Mouse (Mus musculus) ES-E14 (cell line): ENCODE results near the gene Scd1. TPM values are rescaled to one million over a fixed set of nuclear protein-coding genes. Genes with fewer than 3 reads are reported as not detected.

ENCODE experiments used
- DNase-seq: peaks from one replicate; pipeline ENCODE4 v3.0.0-alpha.2; 2013; ENCODE audit warnings: low read depth, low spot score
- H3K27ac ChIP-seq: 2 replicates; pipeline ENCODE4 v1.5.1; 2012; ENCODE audit warnings: low read depth, mild to moderate bottlenecking, low read length, moderate library complexity, mixed read lengths; ENCODE audit not compliant: poor library complexity, insufficient read depth, severe bottlenecking
- H3K36me3 ChIP-seq: 2 replicates; pipeline ENCODE4 v1.6.1; 2012; ENCODE audit warnings: mild to moderate bottlenecking, low read length, moderate library complexity, mixed read lengths; ENCODE audit not compliant: control insufficient read depth, poor library complexity, insufficient read depth, severe bottlenecking
- H3K4me1 ChIP-seq, 2 experiments: fragments of 150-350 bp in 1 of 2; sonication (generic) in 1 of 2; 2 replicates each; pipeline ENCODE4 v1.6.1; 2012; ENCODE audit warnings: low read length in 2 of 2, mild to moderate bottlenecking in 1 of 2, mixed read lengths in 1 of 2; ENCODE audit not compliant: control insufficient read depth in 2 of 2, insufficient read depth in 2 of 2, poor library complexity in 1 of 2
- H3K4me3 ChIP-seq, 2 experiments: fragments of 150-350 bp in 1 of 2; sonication (generic) in 1 of 2; 2 replicates each; pipeline ENCODE4 v1.5.1; 2012; ENCODE audit warnings: low read length in 2 of 2, low read depth in 1 of 2, mild to moderate bottlenecking in 1 of 2, mixed read lengths in 1 of 2; ENCODE audit not compliant: insufficient read depth in 1 of 2, poor library complexity in 1 of 2, severe bottlenecking in 1 of 2
- H3K9ac ChIP-seq: 2 replicates; pipeline ENCODE4 v1.6.1; 2012; ENCODE audit warnings: low read depth, mild to moderate bottlenecking, low read length, mixed read lengths; ENCODE audit not compliant: poor library complexity, insufficient read depth, severe bottlenecking
- H3K9me3 ChIP-seq: fragments of 150-350 bp; sonication (generic); 2 replicates; pipeline ENCODE4 v1.6.1; 2012; ENCODE audit warnings: low read depth, mild to moderate bottlenecking, low read length; ENCODE audit not compliant: control insufficient read depth, insufficient read depth
- CHD2 ChIP-seq: IDR thresholded peaks from 2 replicates; pipeline ENCODE4 v1.6.1; 2014; ENCODE audit warnings: mild to moderate bottlenecking, low read depth, low read length, inconsistent platforms
- HCFC1 ChIP-seq: IDR thresholded peaks from 2 replicates; pipeline ENCODE4 v1.6.1; 2012; ENCODE audit warnings: low read length, inconsistent platforms, borderline replicate concordance; ENCODE audit not compliant: insufficient read depth
- MAFK ChIP-seq: IDR thresholded peaks from 2 replicates; pipeline ENCODE4 v1.6.1; 2014; ENCODE audit warnings: mild to moderate bottlenecking, low read depth, low read length, inconsistent platforms; ENCODE audit not compliant: insufficient read depth
- ZC3H11A ChIP-seq: IDR thresholded peaks from 2 replicates; pipeline ENCODE4 v1.6.1; 2012; ENCODE audit warnings: low read depth, mild to moderate bottlenecking, inconsistent platforms, low read length, borderline replicate concordance
- ZNF384 ChIP-seq: IDR thresholded peaks from 2 replicates; pipeline ENCODE4 v1.6.1; 2012; ENCODE audit warnings: low read depth, low read length, inconsistent platforms
- in situ Hi-C, 2 experiments: fragments of 600-800 bp; cut with MboI; formaldehyde crosslinking; loops; one replicate each; pipeline ENCODE4 v1.15.1; 2025; ENCODE audit warnings: low sequenced_read_pairs in 2 of 2, inconsistent platforms in 1 of 2; ENCODE audit not compliant: unreplicated experiment in 2 of 2
- total RNA-seq: library from RNA; depleted of rRNA; stranded (reverse); fragments of 300-350 nt; gene quantifications from 2 replicates; pipeline ENCODE4 v1.2.3, GENCODE M21; 2012; rRNA removed

The Scd1 gene
- total RNA-seq, result 37.2 and 45.8 TPM in 2 replicates

- in situ Hi-C loops, result no loop called here
- TF ChIP-seq ZNF384 (no peak), CHD2 (no peak), MAFK (no peak), ZC3H11A (no peak), HCFC1 (no peak)
- peak within 1 kb of the TSS; percentile 70 for H3K9ac ChIP-seq
- peak within 1 kb of the TSS; percentile 80 to 83 for H3K4me3 ChIP-seq
- H3K4me1 ChIP-seq, result peaks cover 0 to 16% of the 10 kb centered on the region in 2 experiments; a peak in 2 of 4 replicates
- peaks cover 23% of the 10 kb centered on the region for H3K36me3 ChIP-seq
- no peaks in the 10 kb centered on the region for H3K9me3 ChIP-seq
- peak; percentile 91 for DNase-seq
- peak within 1 kb of the TSS; percentile 84 for H3K27ac ChIP-seq
Observed at GRCm38 (mm10) chr19:44407341-44408222, at the start of gene Scd1. Scd1 (minus strand) TSS chr19:44407879.

- DNase-seq, result no peak
- H3K36me3 ChIP-seq, result no peaks in the 10 kb centered on the region
- no peak for TF ChIP-seq HCFC1
- TF ChIP-seq ZNF384, result no peak
- no peak for TF ChIP-seq CHD2
- no peak for TF ChIP-seq ZC3H11A
- no peak for TF ChIP-seq MAFK
- H3K9me3 ChIP-seq, result no peaks in the 10 kb centered on the region
- no peak overlapping the region for H3K4me3 ChIP-seq
- H3K4me1 ChIP-seq, result peaks cover 0 to 4% of the 10 kb centered on the region in 2 experiments; a peak in 1 of 4 replicates
- H3K27ac ChIP-seq, result no peak overlapping the region
- no peak overlapping the region for H3K9ac ChIP-seq
- in situ Hi-C loops, result no loop called here
Observed at GRCm38 (mm10) chr19:44455356-44455755, 47.7 kb upstream of the Scd1 start.

DNA sequence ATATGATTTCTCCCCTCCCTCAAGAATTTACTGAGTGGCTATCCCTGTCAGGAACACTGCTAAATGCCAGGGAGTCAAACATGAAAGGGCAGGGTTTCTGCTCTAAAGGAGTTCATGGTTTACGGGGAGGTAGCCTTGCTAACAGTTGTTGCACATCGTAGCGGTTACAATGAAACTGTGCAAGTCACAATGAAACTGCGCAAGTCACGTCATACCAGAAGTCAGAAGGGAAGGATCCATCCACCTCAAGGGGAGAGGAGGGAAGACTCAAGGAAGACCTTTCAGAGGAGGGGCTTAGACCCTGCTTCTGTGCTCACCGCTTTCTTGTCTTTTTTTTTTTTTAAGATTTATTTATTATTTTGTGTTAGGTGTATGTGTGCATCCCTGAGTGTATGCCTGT lies 47.2 kb upstream of the Scd1 start:
- in situ Hi-C loops, result no loop called here
- Histone ChIP-seq H3K27ac (no peak overlapping the region), H3K36me3 (no peaks in the 10 kb centered on the region), H3K9me3 (no peaks in the 10 kb centered on the region), H3K4me1 (peaks cover 0 to 4% of the 10 kb centered on the region in 2 experiments; a peak in 1 of 4 replicates), H3K9ac (no peak overlapping the region), H3K4me3 (no peak overlapping the region)
- TF ChIP-seq ZNF384 (no peak), ZC3H11A (no peak), CHD2 (no peak), MAFK (no peak), HCFC1 (no peak)
- no peak for DNase-seq

DNA sequence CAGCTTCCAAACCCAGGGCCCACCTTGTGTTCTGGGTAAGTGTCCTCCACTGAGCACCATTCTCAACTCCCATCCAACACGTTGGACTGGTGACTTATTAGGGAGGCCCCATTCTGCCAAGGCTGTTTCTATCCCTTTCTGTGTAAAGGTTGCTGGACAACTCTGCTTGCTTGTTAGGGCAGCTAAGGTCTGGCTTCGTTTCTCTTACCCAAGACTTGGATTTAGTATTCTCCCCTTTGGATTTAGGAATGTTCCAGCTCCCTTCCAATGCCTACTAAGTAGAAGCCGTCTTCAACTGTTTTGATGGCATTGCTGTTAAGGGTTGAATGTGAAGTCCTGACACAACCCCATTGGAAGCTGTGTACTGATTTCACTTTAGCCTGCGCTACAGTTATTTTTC lies 40.2 kb upstream of the Scd1 start:
- no peak for DNase-seq
- no peak overlapping the region; the same call in 1 of the 2 replicates for H3K27ac ChIP-seq
- H3K4me1 ChIP-seq, result no peaks in the 10 kb centered on the region
- in situ Hi-C loops, result no loop called here
- H3K36me3 ChIP-seq, result no peaks in the 10 kb centered on the region
- TF ChIP-seq ZC3H11A (no peak), MAFK (no peak), ZNF384 (no peak), HCFC1 (no peak), CHD2 (no peak)
- H3K9me3 ChIP-seq, result no peaks in the 10 kb centered on the region
- no peak overlapping the region for H3K4me3 ChIP-seq
- H3K9ac ChIP-seq, result no peak overlapping the region
